Mouse (Mus musculus) spleen, postnatal 14 days (tissue): Measurements from ENCODE around the gene Mst1r.

Experiments
- DNase-seq, 2 experiments: peaks; one replicate each; pipeline ENCODE4 v3.0.0; 2021 to 2022; ENCODE audit warnings: low spot score in 2 of 2

The Mst1r gene

DNA sequence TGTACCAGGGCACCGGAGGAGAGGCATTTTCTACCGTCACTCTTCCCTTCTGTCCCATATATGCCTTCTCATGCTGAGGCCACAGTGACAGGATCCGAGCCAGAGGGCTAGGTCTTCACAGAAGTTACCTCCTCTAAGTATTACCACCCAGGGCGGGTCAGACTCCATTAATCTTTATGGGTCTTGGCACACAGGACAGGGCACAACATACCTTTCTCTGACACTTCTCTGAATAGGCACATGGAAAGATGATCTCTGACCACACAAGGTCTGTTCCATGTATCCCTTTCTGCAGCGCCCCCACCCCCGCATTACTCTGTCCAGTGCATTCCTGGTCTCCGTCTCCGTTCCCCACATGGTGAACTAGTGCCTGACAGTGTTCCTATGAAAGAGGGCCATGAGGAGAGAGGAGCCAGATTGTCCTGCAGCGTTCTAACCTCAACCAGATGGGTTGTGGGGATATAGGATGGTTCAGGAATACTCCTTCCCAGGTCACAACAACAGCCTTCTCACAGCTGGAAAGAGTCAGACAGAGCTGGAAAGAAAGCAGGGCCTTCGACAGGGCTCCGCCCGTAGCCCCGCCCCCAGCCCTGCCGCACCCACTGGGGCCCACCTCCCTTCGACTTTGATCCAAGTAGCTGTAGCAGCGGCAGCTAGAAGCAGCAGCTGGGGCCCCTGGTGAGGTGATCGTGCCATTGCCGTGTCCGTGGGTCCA lies at the start of gene Mst1r:
TSS of gene Mst1r (plus strand) at position 622 of the 715 bp plus-strand sequence.
- peak in 1 of 2 experiments; percentile 31 for DNase-seq

DNA sequence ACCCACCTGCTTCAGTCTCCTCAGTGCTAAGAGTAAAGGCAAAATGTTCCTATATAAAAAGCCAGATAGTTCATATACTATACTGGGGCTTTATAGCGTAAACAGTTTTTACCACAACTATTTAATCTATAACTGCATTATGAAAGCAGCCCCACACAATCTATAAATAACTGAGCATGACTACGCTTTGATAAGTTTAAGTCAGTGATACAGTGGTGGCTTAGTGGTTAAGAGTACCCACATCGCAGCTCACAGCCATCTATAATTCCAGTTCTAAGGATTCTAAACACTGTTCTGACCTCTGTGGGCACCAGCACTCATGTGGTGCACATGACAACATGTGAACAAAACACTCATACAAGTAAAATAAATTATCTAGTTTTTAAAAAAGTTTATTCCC lies 48.3 kb upstream of the Mst1r start:
- DNase-seq: no peak

DNA sequence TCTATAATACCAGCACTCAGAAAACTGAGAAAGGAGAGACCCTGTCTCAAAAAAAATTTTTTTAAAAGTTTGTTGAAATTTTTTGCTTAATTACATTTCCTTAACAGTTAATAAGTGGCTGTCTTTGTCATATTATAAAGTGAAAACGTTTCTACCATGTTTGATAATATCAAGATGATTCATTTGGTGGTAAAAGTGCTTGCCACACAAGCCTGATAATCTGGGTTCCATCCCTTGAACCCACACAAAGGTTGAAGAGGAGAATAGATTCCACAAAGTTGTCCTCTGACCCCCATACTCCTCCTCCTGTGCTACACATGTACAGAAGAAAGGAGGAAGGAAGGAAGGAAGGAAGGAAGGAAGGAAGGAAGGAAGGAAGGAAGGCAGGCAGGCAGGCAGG lies 42.2 kb upstream of the Mst1r start:
- no peak for DNase-seq

DNA sequence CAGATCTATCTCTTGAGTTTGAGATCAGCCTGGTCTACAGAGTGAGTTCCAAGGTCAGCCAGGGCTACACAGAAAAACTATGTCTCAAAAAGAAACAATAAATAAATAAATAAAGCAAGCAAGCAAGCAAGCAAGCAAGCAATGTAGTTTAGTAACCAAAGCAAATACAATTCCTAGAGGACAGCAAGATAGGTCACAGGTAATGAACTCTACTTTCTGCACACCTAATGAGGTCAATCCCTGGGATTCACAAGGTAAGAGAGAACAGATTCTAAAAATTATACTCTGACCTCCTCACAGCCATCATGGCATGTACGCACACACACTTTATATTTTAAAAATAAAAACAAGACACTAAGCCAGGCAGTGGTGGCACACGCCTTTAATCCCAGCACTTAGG lies 40.6 kb upstream of the Mst1r start:
- no peak for DNase-seq

DNA sequence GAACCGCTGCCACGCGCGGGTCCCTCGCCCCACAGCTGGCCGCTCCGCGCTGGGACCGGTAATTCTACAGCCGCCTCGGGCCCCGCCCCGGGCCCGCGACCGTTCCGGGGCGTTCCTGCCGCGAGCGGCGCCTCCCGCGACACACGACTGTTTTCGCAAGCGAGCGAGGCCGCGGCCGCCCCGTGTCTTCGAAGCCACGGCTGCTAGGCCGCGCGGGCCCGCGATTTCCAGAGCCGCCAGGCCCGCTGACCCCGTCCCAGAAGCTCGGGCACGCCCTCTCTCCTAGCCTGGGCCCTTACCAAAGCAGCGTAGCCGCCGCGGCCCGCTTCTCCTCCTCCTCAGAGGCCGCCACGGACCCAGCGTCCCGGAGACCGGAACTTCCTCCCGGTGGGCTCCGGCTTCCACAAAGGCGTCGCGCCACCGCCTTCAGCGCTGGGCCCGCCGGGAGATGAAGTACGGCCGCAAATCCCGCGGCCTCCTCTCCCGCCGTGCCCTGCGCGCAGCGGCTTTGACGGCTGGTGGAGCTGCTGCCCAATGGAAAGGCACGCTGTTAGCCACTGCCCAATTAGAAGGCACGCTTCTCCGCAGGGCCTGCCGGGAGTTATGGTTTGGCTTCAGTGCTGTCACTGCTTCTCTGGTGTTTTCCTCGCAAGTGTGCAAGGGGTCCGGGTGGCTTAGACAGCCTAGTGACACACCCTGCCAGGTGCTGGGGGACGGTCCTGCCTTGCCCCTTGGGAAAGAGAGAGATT lies 34.1 kb upstream of the Mst1r start:
- DNase-seq: peak; percentile 83 to 88

DNA sequence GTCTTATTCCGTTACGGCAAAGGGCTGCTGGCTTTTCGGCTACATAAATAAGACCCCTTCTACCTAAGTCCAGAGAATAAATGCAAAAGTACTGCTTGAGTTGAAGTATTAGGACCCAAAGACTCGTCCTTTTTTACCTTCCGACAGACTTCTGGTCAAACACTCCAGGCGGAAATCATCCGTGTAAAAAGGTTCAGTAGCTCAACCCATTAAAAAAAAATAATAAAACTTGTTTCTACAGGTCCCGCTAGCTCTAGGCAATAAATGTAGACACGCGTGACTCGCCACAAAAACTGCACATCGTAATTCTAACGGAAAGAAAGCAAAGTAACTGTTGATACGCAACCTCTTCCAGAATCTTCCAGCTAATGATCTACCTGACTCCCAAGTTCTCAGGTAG lies 33.5 kb upstream of the Mst1r start, which contains the start of gene Rbm6:
TSS of gene Rbm6 (minus strand) at position 101 of the 400 bp plus-strand sequence.
- no peak for DNase-seq

DNA sequence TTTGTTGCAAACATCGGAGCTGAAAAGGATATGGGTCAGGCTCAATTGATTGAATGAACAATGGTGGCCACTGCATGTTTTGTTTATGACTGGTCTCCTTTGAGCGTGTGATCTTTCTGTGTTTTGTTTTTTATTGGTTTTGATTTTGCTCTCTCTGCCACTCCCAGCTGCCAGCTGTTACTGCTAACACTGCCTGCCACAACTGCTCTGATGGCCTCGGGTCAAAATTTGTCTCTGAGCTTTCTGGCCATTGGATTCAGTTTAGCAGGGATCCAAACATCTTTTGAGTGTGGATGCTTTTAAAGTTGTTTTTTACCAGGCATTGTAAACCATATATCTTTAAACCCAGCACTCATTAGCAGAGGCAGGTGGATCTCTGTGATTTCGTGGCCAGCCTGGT lies 26.3 kb upstream of the Mst1r start:
- no peak for DNase-seq

DNA sequence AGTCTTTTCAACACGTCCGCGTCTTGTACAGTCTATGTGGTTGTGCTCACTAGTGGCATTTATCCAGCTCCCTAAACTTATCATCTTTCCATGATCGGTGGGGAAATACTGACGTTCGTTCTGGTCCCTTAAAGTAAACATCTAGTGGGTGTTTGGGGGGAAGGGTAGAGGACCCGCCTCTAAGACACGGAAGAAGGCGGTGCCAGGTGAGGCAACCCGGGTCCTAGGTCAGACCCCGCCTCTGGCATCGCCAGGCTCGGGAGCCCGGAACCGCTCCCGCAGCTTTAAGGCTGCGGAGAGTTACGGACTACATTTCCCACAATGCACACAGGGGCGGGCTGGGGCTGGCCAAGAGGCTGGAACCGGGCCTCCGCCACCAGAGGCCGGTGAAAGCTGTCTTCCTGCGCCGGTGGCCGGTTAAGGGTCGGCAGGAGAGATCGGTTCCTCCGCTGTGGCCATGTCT lies 18.8 kb upstream of the Mst1r start, which contains the start of gene Mon1a:
TSS of gene Mon1a (plus strand) at position 348 of the 463 bp plus-strand sequence.
- peak; percentile 63 to 71 for DNase-seq

DNA sequence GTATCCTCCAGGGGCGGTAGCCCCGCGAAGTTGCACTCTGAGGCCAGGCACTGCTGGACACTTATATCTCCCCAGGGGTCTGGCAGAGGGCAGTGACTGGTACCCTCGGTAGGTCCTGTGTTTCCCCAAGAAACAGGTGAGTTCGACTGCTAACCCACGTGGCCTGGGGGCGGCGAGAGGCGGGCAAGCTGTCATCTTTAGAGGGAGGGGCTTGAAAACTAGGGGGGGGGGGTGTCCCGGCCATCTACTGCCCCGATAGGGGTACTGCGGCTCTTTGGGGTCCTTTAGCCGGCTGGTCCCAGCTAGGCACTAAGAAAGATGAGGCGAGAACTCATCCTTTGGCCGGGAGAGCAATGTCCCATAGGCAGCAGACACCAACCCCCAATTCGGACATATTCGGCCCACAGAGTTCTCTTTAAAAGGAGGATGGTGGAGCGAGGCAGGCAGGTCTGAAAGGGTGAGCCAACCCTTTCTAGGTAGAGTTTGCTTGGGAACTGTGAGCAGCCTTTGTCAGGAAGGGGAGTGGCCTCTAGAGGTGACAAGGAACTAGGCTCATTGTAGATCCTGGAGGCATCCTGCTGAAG lies 18.3 kb upstream of the Mst1r start:
- peak in 1 of 2 experiments; percentile 28 for DNase-seq

DNA sequence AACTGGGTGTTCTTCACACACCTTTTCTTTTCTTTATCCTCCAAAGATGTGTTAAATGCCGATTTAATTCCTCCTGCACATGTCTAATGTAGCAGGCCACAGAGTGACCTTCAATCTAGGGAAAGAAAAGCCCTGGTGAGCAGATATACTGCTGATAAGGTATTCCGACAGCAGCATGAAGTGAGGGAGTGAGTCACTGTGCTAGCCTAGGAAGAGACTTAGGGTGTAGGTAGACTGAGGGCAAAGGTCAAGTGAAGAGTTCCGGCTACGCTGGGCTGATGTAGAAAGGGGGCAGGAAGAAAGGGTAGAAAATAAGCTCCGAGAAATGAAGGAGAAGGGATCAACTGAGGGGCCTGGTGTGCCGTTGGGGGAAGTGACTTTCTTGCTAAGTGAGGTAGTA lies 16.4 kb upstream of the Mst1r start:
- no peak for DNase-seq

DNA sequence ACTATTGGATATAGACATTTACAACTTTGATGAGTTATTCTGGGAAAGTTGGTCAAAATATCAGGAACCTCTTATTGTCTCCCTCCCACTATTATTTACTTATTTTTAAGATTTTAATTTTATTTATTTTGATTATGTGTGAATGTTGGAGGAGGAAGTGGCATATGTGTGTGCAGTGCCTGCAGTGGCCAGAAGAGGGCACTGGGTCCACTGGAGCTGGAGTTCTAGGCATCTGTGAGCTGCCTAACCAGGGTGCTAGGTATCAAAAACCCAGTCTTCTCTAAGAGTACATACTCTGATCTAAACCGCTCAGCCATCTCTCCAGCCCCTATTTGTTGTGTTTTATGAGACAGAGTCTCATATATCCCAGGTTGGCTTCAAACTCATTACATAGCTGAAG lies 15.7 kb upstream of the Mst1r start:
- peak in 1 of 2 experiments; percentile 37 for DNase-seq

DNA sequence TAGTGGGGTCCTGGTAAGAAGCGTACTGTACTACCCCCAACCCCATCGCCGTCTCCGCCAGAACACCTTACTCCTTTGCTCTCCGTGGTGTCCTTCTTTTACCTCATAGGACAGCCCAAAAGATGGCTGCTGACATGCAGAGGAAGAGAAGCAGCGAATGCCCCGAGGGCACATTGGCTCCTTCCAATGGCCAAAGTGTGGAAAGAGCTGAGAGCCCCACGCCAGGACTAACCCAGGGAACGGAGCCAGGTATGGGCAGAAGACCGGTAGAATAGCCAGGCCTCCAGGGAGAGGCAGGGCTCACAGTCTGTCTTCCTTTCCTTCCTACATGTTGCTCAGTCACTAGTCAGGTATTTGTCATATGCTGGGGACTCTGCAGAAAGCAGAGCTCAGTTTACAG lies 8.1 kb upstream of the Mst1r start:
- DNase-seq: no peak

DNA sequence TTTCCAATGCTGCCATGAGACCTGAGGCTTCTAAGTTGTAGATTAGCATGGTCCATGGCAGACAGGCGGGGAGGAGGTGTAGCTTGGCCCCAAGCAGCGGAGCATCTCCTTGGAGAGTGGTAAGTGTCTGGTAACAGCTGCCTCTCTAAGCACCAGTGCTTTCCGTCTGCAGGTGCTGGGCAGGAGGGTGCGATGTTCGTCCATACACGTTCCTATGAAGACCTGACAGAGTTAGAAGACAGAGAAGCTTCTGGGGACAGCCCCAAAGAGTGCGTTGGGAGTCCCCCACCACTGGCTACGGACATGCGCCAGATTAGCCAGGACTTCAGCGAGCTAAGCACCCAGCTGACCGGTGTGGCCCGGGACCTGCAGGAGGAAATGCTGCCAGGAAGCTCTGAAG lies 6.8 kb upstream of the Mst1r start:
- DNase-seq: no peak

DNA sequence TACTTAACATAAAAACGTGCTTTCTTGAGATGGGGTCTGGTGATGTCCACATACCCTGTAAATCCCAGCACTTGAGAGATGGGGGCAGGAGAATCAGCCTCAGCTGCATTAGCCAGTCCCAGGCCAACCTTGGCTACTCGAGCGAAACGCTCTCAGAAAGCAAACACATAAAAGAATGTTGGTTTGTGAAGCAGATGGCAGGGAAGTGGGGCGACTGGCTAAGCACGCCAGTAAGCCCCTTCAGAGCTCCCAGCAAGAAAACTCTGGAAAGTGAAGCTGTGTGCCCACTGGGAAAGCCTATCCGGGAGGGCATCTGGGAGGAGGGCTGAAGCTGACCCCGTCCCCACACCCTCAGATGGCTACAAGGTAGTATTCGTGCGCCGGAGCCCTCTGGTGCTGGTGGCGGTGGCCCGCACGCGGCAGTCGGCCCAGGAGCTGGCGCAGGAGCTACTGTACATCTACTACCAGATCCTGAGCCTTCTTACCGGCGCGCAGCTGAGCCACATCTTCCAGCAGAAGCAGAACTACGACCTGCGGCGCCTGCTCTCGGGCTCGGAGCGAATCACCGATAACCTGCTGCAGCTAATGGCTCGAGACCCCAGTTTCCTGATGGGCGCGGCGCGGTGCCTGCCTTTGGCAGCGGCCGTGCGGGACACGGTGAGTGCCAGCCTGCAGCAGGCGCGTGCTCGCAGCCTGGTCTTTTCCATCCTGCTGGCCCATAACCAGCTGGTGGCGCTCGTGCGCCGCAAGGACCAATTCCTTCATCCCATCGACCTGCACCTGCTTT lies 5.6 kb upstream of the Mst1r start:
- peak; percentile 40 to 46 for DNase-seq

DNA sequence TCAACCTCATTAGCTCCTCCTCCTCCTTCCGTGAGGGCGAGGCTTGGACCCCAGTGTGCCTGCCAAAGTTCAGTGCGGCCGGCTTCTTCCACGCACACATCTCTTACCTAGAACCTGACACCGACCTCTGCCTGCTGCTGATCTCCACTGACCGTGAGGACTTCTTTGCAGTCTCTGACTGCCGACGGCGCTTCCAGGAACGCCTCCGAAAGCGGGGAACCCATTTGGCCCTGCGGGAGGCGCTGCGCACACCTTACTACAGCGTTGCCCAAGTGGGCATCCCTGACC lies 5.1 kb upstream of the Mst1r start:
- DNase-seq: no peak

DNA sequence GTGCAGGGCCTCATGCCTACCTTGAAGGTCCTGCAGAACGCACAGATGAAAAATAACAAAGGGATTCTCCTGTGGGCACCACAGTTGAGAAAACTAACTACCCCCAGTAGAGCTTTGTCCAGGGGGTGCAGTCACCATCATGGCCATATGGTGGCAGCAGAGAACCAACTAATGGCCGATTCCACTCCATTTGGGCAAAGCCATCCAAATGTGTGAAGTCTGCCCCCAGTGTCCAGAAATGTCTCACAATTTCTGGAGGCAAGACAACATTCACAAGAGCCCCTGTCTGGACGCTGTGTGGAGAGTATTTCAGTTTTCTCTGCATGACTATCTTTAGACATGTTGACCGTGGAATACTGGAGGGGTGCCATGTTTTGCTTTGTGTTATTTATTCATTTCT lies 1.9 kb upstream of the Mst1r start:
- DNase-seq: peak; percentile 73 to 83

DNA sequence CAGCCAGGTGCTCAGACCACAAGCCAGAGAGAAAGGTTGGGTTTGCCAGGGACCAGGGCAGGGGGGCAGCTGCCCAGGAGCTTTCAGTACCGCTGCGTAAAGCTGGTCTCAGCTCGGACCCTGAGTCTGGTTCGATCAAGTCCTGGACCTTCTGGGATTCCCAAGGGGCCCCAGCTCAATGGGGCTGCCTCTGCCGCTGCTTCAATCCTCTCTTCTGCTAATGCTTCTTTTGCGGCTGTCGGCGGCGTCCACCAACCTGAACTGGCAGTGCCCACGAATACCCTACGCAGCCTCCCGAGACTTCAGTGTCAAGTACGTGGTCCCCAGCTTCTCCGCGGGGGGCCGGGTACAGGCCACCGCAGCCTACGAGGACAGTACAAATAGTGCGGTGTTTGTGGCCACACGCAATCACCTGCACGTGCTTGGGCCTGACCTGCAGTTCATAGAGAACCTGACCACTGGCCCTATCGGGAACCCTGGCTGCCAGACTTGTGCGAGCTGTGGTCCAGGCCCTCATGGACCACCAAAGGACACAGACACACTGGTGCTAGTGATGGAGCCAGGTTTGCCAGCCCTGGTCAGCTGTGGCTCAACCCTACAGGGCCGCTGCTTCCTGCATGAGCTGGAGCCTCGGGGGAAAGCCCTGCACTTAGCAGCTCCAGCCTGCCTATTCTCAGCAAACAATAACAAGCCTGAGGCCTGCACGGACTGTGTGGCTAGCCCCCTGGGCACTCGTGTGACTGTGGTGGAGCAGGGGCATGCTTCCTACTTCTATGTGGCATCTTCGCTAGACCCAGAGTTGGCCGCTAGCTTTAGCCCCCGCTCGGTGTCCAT lies 511 bp downstream of the Mst1r start:
- DNase-seq: no peak

DNA sequence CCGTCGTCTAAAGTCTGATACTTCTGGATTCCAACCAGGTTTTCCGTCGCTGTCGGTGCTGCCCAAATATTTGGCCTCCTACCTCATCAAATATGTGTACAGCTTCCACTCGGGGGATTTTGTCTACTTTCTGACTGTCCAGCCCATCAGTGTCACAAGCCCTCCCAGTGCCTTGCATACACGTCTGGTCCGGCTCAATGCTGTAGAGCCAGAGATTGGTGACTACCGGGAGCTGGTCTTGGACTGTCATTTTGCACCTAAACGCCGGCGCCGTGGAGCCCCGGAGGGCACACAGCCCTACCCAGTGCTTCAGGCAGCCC lies 1.1 kb downstream of the Mst1r start:
- no peak for DNase-seq

DNA sequence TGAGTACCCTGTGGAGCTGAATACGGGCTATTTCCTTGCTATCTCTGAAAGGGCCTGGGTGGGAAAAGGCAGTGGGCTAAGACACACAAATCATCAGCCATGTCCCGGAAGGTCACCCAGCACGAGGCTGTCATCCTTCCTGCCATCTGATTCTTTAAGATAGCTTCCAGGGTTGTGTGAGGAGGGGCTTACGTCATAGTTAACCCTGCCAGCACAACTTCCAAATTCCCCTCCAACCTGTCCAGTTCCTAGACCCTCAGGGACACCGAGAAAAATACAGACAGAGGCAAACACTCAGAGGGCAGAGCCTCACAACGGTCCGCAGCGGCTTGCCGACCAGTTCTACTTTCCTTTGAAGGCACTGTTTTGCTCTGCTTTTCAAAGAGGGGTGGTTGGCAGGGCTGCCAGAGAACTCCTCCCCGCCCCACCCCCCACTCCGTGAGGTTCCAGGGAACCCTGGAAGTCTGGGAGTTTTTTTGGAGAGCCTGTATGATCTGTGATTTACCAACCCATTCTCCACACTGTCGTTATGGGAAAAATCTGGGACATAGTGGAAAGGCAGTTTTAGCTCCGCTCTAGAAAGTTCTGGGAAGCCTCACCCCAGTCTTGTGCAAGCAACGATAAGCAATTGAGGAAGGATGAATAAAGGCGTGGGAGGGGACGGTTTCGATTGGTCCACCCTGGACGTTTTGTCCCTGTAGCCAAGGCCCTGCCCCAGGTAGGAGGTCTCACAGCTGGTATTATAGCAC lies 1.9 kb downstream of the Mst1r start:
- DNase-seq: no peak

DNA sequence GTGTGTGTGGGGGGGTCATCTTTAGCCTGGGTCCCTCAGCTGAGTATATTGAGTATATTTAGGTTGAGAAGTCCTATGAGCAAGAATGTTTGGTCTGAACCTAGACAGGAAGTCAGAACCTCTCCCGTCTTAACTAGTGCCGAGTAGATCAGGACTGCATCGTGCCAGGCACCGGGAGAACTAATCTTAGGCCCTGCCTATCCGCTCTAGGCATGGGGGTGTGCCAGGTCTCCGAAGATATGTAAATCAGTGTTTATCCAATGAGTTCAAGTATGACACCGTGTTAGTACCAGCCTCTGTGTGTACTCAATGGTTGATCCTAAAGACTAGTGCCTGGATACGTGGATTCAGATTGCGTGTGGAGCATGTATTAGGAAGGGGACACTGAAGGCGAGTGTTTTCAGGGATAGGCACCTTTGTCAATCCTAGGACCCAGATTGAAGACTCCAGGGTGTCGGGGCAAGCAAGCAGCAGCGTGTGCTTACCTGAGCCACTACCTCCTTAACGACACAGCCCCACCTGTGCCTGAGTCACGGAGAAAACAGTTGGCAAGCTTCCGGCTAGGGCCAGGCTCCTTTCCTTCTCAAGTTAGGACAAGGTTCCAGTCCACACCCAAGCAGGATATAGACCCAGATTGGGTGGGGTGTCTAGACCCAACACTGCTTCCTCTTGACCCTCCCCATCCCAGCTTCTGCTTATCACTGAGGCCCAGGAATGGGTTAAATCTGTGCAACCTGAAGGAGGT lies 3.5 kb downstream of the Mst1r start:
- DNase-seq: no peak
